Mouse (Mus musculus) embryonic facial prominence, embryonic 14.5 days (tissue): ENCODE measurements around the gene Muc1. TPM values are rescaled to one million over a fixed set of nuclear protein-coding genes. Genes with fewer than 3 reads are reported as not detected.
A peak's percentile ranks its signal among the peaks of the same experiment; 100 is the strongest.
"Not testable (repeated sequence)": the region's sequence is repeated elsewhere in the genome, so short reads cannot be mapped to it uniquely, and the experiment has no call there.

Source experiments
- ATAC-seq: fragments of 200-750 bp; cut with Nextera tagmentation; 2 replicates; pipeline ENCODE4 v1.8.0; 2017; ENCODE audit warnings: low read depth, moderate number of reproducible peaks, moderate TSS enrichment
- DNase-seq: peaks from one replicate; pipeline ENCODE4 v3.0.0-alpha.2; 2015; ENCODE audit warnings: low spot score
- H3K27ac ChIP-seq: fragments of 300-500 bp; sonication (generic); replicated peaks from 2 replicates; pipeline ENCODE4 v1.5.1; 2014; ENCODE audit warnings: low read depth, mild to moderate bottlenecking, low read length, moderate library complexity
- H3K27me3 ChIP-seq: fragments of 300-500 bp; sonication (generic); replicated peaks from 2 replicates; pipeline ENCODE4 v1.6.1; 2014; ENCODE audit warnings: low read length; ENCODE audit not compliant: control insufficient read depth, insufficient read depth
- H3K36me3 ChIP-seq: fragments of 300-500 bp; sonication (generic); 2 replicates; pipeline ENCODE4 v1.6.1; 2014; ENCODE audit warnings: low read length, mixed read lengths; ENCODE audit not compliant: control insufficient read depth, insufficient read depth
- H3K4me1 ChIP-seq: fragments of 300-500 bp; sonication (generic); 2 replicates; pipeline ENCODE4 v1.6.1; 2014; ENCODE audit warnings: antibody characterized with exemption, low read length; ENCODE audit not compliant: control insufficient read depth, insufficient read depth
- H3K4me2 ChIP-seq: fragments of 300-500 bp; sonication (generic); 2 replicates; pipeline ENCODE4 v1.6.1; 2014; ENCODE audit warnings: low read depth, mild to moderate bottlenecking, low read length, moderate library complexity, mixed read lengths
- H3K4me3 ChIP-seq: fragments of 300-500 bp; sonication (generic); 2 replicates; pipeline ENCODE4 v1.5.1; 2014; ENCODE audit warnings: low read depth, mild to moderate bottlenecking, low read length
- H3K9ac ChIP-seq: fragments of 300-500 bp; sonication (generic); 2 replicates; pipeline ENCODE4 v1.6.1; 2014; ENCODE audit warnings: low read depth, mild to moderate bottlenecking, low read length, moderate library complexity, mixed read lengths
- H3K9me3 ChIP-seq: fragments of 300-500 bp; sonication (generic); 2 replicates; pipeline ENCODE4 v1.6.1; 2016; ENCODE audit warnings: low read length; ENCODE audit not compliant: control insufficient read depth
- WGBS: fragments of 180-500 bp; shearing (Covaris S2); extraction: QIAGEN DNeasy Blood & Tissue Kit; methylation state at CpG from one replicate; pipeline ENCODE4 v1.1.7; 2014; 5-methylcytosine and 5-hydroxymethylcytosine counted together
- polyA plus RNA-seq: library from polyadenylated mRNA; unstranded; fragments of >200 nt; fragmentation: Nextera tagmentation; extraction: Ambion mirVana; gene quantifications from 2 replicates; pipeline ENCODE4 v1.2.1, GENCODE M21; 2014

Gene Muc1
- polyA plus RNA-seq, 1 experiment from 2014 or later, result 4.1 TPM

- 2% methylated on average over 19 of the region's 19 CpGs for WGBS
- H3K9ac ChIP-seq, result peak within 1 kb of the TSS; percentile 82
- H3K4me3 ChIP-seq, result peak within 1 kb of the TSS; percentile 68
- peak within 1 kb of the TSS; percentile 77 for H3K4me2 ChIP-seq
- H3K27me3 ChIP-seq, result no peaks in the 10 kb centered on the region
- DNase-seq, result peak; percentile 76
- no peaks in the 10 kb centered on the region for H3K9me3 ChIP-seq
- H3K27ac ChIP-seq, result peak within 1 kb of the TSS; percentile 98
- H3K36me3 ChIP-seq, result peaks cover 13% of the 10 kb centered on the region
- ATAC-seq, result no peak
- peaks cover 14% of the 10 kb centered on the region; the same call in 1 of the 2 replicates for H3K4me1 ChIP-seq
These were observed 14.0 kb upstream of the Muc1 start, which contains the start of gene Thbs3 for GRCm38 (mm10) chr3:89214681-89215411. Gene Thbs3, plus strand, starts transcription at chr3:89215180.

GRCm38 (mm10) chr3:89215853-89216252, 13.0 kb upstream of the Muc1 start:
- Histone ChIP-seq H3K27me3 (no peaks in the 10 kb centered on the region), H3K9me3 (no peaks in the 10 kb centered on the region), H3K4me1 (peaks cover 14% of the 10 kb centered on the region; the same call in 1 of the 2 replicates), H3K4me3 (peak overlapping the region; percentile 68), H3K27ac (peak overlapping the region; percentile 98; the same call in 1 of the 2 replicates), H3K4me2 (peak overlapping the region; percentile 77), H3K36me3 (peaks cover 4% of the 10 kb centered on the region; the same call in 1 of the 2 replicates), H3K9ac (peak overlapping the region; percentile 82)
- WGBS, result 1% methylated on average over 6 of the region's 6 CpGs
- ATAC-seq, result peak; percentile 35
- peak; percentile 94 for DNase-seq

DNA sequence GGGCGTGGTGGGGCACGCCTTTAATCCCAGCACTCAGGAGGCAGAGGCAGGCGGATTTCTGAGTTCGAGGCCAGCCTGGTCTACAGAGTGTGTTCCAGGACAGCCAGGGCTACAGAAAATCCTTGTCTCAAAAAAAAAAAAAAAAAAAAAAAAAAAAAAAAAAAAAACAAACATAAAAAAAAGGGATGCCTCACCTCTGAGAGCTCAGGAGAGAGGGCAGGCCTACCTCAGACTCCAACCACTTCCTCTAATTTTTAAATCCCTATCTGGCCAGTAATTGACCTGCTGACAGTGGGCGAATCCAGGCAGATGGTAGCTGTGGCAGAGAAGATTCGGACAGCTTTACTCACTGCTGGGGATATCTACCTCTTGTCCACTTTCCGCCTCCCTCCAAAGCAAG, 12.4 kb upstream of the Muc1 start:
- Histone ChIP-seq H3K4me1 (peaks cover 14% of the 10 kb centered on the region; the same call in 1 of the 2 replicates), H3K4me2 (peak overlapping the region; percentile 77; the same call in 1 of the 2 replicates)
- ATAC-seq, result not testable (repeated sequence)

GRCm38 (mm10) chr3:89218271-89218670, 10.6 kb upstream of the Muc1 start:
- Histone ChIP-seq H3K4me3 (no peak overlapping the region), H3K4me1 (peaks cover 4% of the 10 kb centered on the region; the same call in 1 of the 2 replicates), H3K9ac (no peak overlapping the region), H3K27ac (no peak overlapping the region), H3K9me3 (no peaks in the 10 kb centered on the region), H3K27me3 (no peaks in the 10 kb centered on the region), H3K36me3 (peaks cover 10% of the 10 kb centered on the region; the same call in 1 of the 2 replicates), H3K4me2 (no peak overlapping the region)
- 84% methylated on average over 1 of the region's 1 CpGs for WGBS
- DNase-seq (no peak), ATAC-seq (no peak)

More for the DNA sequence above, 12.4 kb upstream of the Muc1 start:
- not testable (repeated sequence) for H3K9me3 ChIP-seq, DNase-seq, H3K27ac ChIP-seq, H3K9ac ChIP-seq, H3K36me3 ChIP-seq, H3K27me3 ChIP-seq, H3K4me3 ChIP-seq
- WGBS, result 71% methylated on average over 7 of the region's 7 CpGs

DNA sequence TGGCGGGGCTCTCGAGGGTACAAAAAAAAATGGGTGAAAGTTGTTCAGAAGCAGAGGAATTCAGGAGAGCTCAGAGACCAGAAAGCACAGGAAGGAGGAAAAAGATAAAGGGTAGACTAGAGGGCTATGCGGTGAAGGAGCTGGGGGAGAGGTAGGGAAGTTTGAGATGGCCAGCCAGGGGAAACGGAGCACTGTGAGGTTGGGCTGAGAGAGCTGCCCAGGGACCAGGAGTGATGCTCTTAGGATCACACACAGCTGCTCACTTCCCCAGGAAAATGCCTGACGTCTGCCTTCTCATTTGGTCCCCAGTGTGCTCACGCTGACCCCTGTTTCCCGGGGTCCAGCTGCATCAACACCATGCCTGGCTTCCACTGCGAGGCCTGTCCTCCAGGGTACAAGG, 9.3 kb upstream of the Muc1 start:
- peaks cover 13% of the 10 kb centered on the region; the same call in 1 of the 2 replicates for H3K36me3 ChIP-seq
- no peaks in the 10 kb centered on the region for H3K27me3 ChIP-seq
- peaks cover 4% of the 10 kb centered on the region; the same call in 1 of the 2 replicates for H3K4me1 ChIP-seq
- DNase-seq (no peak), ATAC-seq (no peak)
- H3K4me3 ChIP-seq, result no peak overlapping the region
- no peak overlapping the region for H3K27ac ChIP-seq
- no peak overlapping the region for H3K4me2 ChIP-seq
- no peaks in the 10 kb centered on the region for H3K9me3 ChIP-seq
- WGBS, result 34% methylated on average over 8 of the region's 8 CpGs
- peak overlapping the region; percentile 11; the same call in 1 of the 2 replicates for H3K9ac ChIP-seq

- Histone ChIP-seq H3K4me1 (0 out of 2 replicates have a peak, but pooled peaks cover 3% of the 10 kb centered on the region), H3K4me2 (no peak overlapping the region), H3K4me3 (no peak overlapping the region), H3K36me3 (peaks cover 20% of the 10 kb centered on the region), H3K27me3 (no peaks in the 10 kb centered on the region), H3K9ac (0 out of 2 replicates have a peak overlapping the region, but pooled peaks have one; percentile 25), H3K27ac (no peak overlapping the region), H3K9me3 (no peaks in the 10 kb centered on the region)
- DNase-seq (no peak), ATAC-seq (no peak)
- WGBS, result 42% methylated on average over 5 of the region's 5 CpGs
These were observed 7.7 kb upstream of the Muc1 start for GRCm38 (mm10) chr3:89221167-89221566.

DNA sequence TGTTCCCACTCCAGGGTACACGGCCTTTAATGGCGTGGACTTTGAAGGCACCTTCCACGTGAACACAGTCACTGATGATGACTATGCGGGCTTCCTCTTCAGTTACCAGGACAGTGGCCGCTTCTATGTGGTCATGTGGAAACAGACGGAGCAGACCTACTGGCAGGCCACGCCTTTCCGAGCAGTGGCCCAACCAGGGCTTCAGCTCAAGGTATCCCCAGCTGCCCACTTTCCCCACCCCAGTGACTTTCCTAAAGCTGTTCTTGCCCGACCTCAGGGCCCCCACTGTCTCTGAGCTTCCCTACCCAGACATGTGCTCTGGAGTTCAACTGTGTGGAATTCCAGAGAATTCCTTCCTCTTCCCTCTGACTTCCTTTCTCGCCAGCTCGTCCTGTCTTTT, 4.1 kb upstream of the Muc1 start:
- Histone ChIP-seq H3K9ac (no peak overlapping the region), H3K9me3 (no peaks in the 10 kb centered on the region), H3K4me3 (no peak overlapping the region), H3K27me3 (no peaks in the 10 kb centered on the region), H3K36me3 (peaks cover 20% of the 10 kb centered on the region), H3K4me1 (peaks cover 18% of the 10 kb centered on the region), H3K27ac (no peak overlapping the region), H3K4me2 (0 out of 2 replicates have a peak overlapping the region, but pooled peaks have one; percentile 67)
- ATAC-seq (no peak), DNase-seq (no peak)
- 77% methylated on average over 11 of the region's 11 CpGs for WGBS

- Histone ChIP-seq H3K36me3 (peaks cover 20% of the 10 kb centered on the region), H3K4me2 (peak overlapping the region; percentile 67), H3K9me3 (no peaks in the 10 kb centered on the region), H3K27ac (no peak overlapping the region), H3K4me3 (0 out of 2 replicates have a peak overlapping the region, but pooled peaks have one; percentile 3), H3K9ac (no peak overlapping the region), H3K4me1 (peaks cover 18% of the 10 kb centered on the region), H3K27me3 (no peaks in the 10 kb centered on the region)
- ATAC-seq (no peak), DNase-seq (no peak)
- WGBS, result 55% methylated on average over 12 of the region's 12 CpGs
These were observed 3.5 kb upstream of the Muc1 start for GRCm38 (mm10) chr3:89225321-89225815.
